Mouse (Mus musculus) spleen, adult 2 months (tissue): ENCODE data around the gene Ecpas.

Source experiments
- CTCF ChIP-seq: fragments of 200-500 bp; IDR thresholded peaks from 2 replicates; pipeline ENCODE4 v1.5.1; 2011; ENCODE audit warnings: mild to moderate bottlenecking, inconsistent platforms; ENCODE audit not compliant: insufficient read depth, insufficient read length, insufficient replicate concordance; ENCODE audit errors: extremely low read depth
- POLR2A ChIP-seq: fragments of 200-500 bp; IDR thresholded peaks from 2 replicates; pipeline ENCODE4 v1.6.1; 2011; ENCODE audit warnings: low read depth, low read length, inconsistent platforms

- no peak for TF ChIP-seq POLR2A
- TF ChIP-seq CTCF = no peak
Observed at GRCm38 (mm10) chr4:58941638-58942037, 29.1 kb upstream of the Ecpas start.
